Mouse (Mus musculus) stomach, embryonic 16.5 days (tissue): ENCODE measurements around the gene Rps3. TPM values are rescaled to one million over a fixed set of nuclear protein-coding genes. Genes with fewer than 3 reads are reported as not detected.

Experiments used
- ATAC-seq: fragments of 200-750 bp; cut with Nextera tagmentation; 2 replicates; pipeline ENCODE4 v1.8.0; 2017; ENCODE audit warnings: moderate number of reproducible peaks, moderate TSS enrichment; ENCODE audit not compliant: insufficient read depth, low FRiP score
- H3K27ac ChIP-seq: fragments of 300-500 bp; sonication (generic); 2 replicates; pipeline ENCODE4 v1.5.1; 2014; ENCODE audit warnings: low read length
- H3K27me3 ChIP-seq: fragments of 300-500 bp; sonication (generic); 2 replicates; pipeline ENCODE4 v1.6.1; 2014; ENCODE audit warnings: low read length, control low read depth, mixed read lengths; ENCODE audit not compliant: control insufficient read depth, insufficient read depth
- H3K36me3 ChIP-seq: fragments of 300-500 bp; sonication (generic); 2 replicates; pipeline ENCODE4 v1.6.1; 2014; ENCODE audit warnings: low read length; ENCODE audit not compliant: control insufficient read depth, insufficient read depth
- H3K4me1 ChIP-seq: fragments of 300-500 bp; sonication (generic); 2 replicates; pipeline ENCODE4 v1.6.1; 2014; ENCODE audit warnings: low read length, control low read depth, mixed read lengths; ENCODE audit not compliant: control insufficient read depth, insufficient read depth
- H3K4me2 ChIP-seq: fragments of 300-500 bp; sonication (generic); 2 replicates; pipeline ENCODE4 v1.6.1; 2014; ENCODE audit warnings: low read depth, low read length, mixed read lengths
- H3K4me3 ChIP-seq: fragments of 300-500 bp; sonication (generic); replicated peaks from 2 replicates; pipeline ENCODE4 v1.5.1; 2014; ENCODE audit warnings: mild to moderate bottlenecking, low read length
- H3K9ac ChIP-seq: fragments of 300-500 bp; sonication (generic); 2 replicates; pipeline ENCODE4 v1.6.1; 2014; ENCODE audit warnings: low read length
- H3K9me3 ChIP-seq: fragments of 300-500 bp; sonication (generic); replicated peaks from 2 replicates; pipeline ENCODE4 v1.6.1; 2016; ENCODE audit warnings: low read length, control low read depth; ENCODE audit not compliant: control insufficient read depth
- WGBS: fragments of 180-500 bp; shearing (Covaris S2); extraction: QIAGEN DNeasy Blood & Tissue Kit; methylation state at CpG from one replicate; pipeline ENCODE4 v1.1.7; 2014; 5-methylcytosine and 5-hydroxymethylcytosine counted together
- polyA plus RNA-seq: library from polyadenylated mRNA; unstranded; fragments of >200 nt; fragmentation: Nextera tagmentation; extraction: Ambion mirVana; gene quantifications from 2 replicates; pipeline ENCODE4 v1.2.1, GENCODE M21; 2015

Rps3 gene
- polyA plus RNA-seq, 1 experiment from 2014 or later, result 743 TPM

- ATAC-seq, result no peak
- no peaks in the 10 kb centered on the region for H3K9me3 ChIP-seq
- no peak overlapping the region for H3K4me3 ChIP-seq
- H3K27ac ChIP-seq, result no peak overlapping the region
- no peaks in the 10 kb centered on the region for H3K36me3 ChIP-seq
- no peak overlapping the region for H3K9ac ChIP-seq
- 87% methylated on average over 3 of the region's 3 CpGs for WGBS
- H3K4me2 ChIP-seq, result no peak overlapping the region
- no peaks in the 10 kb centered on the region for H3K27me3 ChIP-seq
- H3K4me1 ChIP-seq, result peaks cover 20% of the 10 kb centered on the region
Observed at GRCm38 (mm10) chr7:99427987-99428386, 55.6 kb downstream of the Rps3 start.

Other genes with a start within 250 kb of the Rps3 start
- gene Mogat2, start 245.1 kb downstream of the Rps3 start, polyA plus RNA-seq, result 31.3 and 33.7 TPM in 2 replicates
- 5.0 and 5.4 TPM in 2 replicates for gene Map6, start 216.3 kb downstream of the Rps3 start, polyA plus RNA-seq
- 1,327 and 1,379 TPM in 2 replicates for gene Serpinh1, start 130.5 kb downstream of the Rps3 start, polyA plus RNA-seq
- gene Gdpd5, start 102.3 kb downstream of the Rps3 start, polyA plus RNA-seq, result 17.1 and 19.6 TPM in 2 replicates
- gene Klhl35, start 17.7 kb downstream of the Rps3 start, polyA plus RNA-seq, result 0.14 and 0.34 TPM in 2 replicates
- gene Arrb1, start 51.7 kb upstream of the Rps3 start, polyA plus RNA-seq, result 12.6 and 13.6 TPM in 2 replicates
- gene Tpbgl, start 143.4 kb upstream of the Rps3 start, polyA plus RNA-seq, result 1.2 and 1.6 TPM in 2 replicates
- 4.0 and 4.6 TPM in 2 replicates for gene Slco2b1, start 227.6 kb upstream of the Rps3 start, polyA plus RNA-seq
- gene Olfr520, start 246.5 kb upstream of the Rps3 start, polyA plus RNA-seq, result not detected in 2 replicates